Mouse (Mus musculus) cerebellum, postnatal 14 days (tissue): ENCODE results near the gene Szt2.

ENCODE experiments used
- DNase-seq, 2 experiments: peaks; one replicate each; pipeline ENCODE4 v3.0.0; 2021; ENCODE audit warnings: mixed read lengths in 2 of 2

Gene Szt2

DNA sequence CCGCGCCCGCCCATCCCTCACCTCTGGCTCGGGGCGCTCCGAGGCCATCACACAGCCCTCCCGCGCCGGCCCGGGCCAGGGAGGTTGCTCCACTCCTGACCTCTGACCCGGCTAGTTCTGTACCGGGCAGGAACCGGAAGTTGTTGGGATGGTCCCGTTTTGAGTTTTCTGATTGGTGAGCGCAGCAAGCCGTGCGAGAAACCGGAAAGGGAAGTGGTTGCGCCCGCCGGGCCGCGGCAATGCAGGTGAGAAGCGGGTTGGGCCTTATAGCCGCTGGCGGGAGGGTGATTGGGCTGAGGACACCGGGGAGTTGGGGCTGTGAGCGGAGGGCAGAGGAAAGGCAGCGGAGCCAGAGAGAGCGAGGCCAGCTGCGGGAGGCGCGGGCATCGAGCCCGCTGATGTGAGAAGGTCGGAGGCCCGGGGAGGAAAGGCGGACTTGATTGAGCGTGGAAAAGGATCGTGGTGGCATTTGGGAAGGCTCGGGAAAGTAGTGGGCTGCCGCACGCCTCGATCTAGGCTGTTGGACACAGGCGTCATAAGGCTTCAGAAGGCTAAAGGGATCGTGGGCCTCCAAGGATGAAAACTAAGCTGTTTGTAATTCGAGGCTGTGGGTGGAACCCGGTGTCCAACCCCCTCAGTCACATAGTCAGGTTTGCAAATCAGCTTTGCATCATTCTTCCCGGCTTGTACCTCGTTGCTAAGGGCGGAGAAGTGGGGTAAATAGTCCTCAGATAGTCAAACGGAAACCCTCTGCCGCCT, at the start of gene Szt2, which contains the start of gene Med8:
Szt2 (minus strand) TSS at position 132 of the 759 bp plus-strand sequence.
Med8 (plus strand) TSS at position 196 of the 759 bp plus-strand sequence.
- DNase-seq, result peak; percentile 90

DNA sequence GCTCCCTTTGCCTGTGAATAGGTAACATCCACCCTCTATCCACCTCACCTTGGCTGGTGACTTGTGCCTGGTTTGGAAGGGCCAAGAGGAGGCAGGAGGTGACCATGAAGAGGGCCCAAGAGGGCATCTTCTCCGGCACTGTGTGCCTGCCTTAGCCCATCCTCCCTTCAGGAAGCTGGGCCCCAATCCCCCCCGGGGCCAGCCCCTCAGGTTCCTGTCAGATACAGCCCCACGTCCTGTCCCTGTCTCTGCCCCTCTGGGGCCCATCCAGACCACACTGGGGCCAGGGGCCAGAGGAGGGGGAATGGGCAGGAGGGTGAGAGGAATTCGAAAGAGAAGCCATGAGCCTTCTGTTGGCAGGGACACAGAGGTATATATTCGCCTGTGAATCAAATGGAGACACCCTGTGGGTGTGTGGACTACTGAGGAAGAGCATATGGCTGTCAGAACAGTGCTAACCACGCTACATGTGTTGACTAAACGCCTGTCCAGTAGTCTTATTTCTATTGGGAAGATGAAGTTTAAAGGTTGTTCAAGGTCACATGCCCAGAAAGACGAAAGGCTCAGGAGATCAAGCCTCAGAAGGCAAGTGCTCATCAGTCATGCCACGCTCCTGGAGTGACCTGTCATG, 48.4 kb upstream of the Szt2 start, which contains the start of gene Mpl:
Mpl (minus strand) TSS at position 169 of the 631 bp plus-strand sequence.
- no peak for DNase-seq

DNA sequence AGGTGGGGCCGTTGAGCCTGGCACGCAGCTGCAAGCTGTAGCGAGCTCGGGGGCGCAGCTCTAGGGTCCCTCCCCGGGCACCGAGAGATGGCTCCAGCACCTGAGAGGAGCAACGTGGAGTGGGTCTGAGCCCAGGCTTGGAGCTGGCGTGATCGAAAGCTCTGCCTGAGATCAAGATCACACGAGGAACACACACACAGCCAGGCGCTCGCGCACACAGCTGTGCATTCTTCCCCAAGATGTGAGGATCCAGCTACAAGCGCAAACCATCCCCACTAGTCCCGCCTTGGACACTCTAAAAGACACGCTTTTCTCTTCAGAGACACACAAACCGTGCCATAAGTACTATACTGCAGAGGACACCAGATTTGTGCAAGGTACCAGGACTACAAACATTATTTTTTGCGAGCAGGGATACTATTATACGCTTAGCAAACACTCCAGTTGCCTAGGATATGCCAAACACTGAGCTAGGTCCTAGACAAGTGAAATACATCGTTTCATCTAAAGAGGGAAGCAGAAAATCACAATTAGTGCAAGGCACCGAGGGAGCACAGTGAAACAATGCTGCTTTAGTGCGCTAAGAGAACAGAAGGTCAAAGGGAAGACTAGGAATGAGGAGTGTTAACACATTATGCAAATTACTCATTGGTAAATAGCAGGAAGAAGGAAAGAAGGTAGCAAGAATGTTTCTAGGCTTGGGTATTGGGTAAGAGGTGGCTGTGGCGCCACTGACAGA, 37.5 kb upstream of the Szt2 start:
- DNase-seq, result no peak

- DNase-seq, result peak; percentile 42 to 44
Measured at GRCm38 (mm10) chr4:118445781-118446414, 36.8 kb upstream of the Szt2 start.

- DNase-seq, result no peak
Measured at GRCm38 (mm10) chr4:118445088-118445487, 36.0 kb upstream of the Szt2 start.

GRCm38 (mm10) chr4:118437829-118438253, 28.8 kb upstream of the Szt2 start:
- peak; percentile 22 to 28 for DNase-seq

DNA sequence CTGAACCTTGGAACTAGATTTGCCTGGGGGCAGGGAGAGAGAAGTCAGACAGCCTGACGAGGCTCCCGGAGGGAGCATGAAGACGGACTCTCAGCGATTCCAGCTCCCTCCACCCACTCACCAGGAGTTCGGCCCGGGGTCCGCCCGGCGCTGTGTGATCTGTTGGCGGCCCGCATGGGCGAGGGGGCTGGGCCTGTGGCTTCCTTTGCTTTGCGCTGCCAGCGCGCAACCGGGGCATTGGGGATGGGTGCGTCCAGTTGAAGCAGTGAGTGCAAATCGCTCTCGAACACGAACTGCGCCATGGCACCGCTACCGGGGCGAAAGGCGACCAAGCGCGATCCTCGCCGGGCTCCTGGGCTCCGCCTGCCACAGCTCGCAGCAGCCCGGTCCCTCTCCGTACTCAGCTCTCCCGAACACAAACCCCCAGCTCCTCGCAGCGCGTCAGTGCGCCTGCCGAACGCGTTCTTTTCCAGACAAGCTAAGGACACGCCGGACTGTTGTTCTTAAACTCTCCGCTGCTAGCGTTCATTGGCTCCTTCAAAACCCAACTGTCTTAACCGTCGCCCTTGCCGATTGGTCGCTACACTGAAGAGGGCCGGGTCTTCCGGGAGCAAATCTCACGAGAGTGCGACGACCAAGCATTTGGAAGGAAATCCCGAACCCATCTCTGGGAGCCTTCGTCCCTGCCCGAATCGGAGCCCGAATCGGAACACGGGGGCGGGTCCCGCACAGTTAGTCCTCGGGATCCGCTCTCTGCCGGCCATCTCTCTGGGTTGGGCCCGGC, 27.9 kb upstream of the Szt2 start, which contains the start of gene Cdc20:
Cdc20 (minus strand) TSS at position 533 of the 784 bp plus-strand sequence.
- DNase-seq, result peak; percentile 91

GRCm38 (mm10) chr4:118432332-118432731, 23.3 kb upstream of the Szt2 start:
- DNase-seq, result no peak

- DNase-seq, result no peak
Measured at GRCm38 (mm10) chr4:118429215-118429895, 20.3 kb upstream of the Szt2 start.

- no peak for DNase-seq
Measured at GRCm38 (mm10) chr4:118428531-118429214, 19.6 kb upstream of the Szt2 start.

GRCm38 (mm10) chr4:118427768-118428451, 18.8 kb upstream of the Szt2 start, which contains the start of gene Elovl1:
TSS of gene Elovl1 (plus strand) at chr4:118428093.
- peak; percentile 80 to 83 for DNase-seq

- DNase-seq, result no peak
Measured at GRCm38 (mm10) chr4:118427415-118427767, 18.3 kb upstream of the Szt2 start.

DNA sequence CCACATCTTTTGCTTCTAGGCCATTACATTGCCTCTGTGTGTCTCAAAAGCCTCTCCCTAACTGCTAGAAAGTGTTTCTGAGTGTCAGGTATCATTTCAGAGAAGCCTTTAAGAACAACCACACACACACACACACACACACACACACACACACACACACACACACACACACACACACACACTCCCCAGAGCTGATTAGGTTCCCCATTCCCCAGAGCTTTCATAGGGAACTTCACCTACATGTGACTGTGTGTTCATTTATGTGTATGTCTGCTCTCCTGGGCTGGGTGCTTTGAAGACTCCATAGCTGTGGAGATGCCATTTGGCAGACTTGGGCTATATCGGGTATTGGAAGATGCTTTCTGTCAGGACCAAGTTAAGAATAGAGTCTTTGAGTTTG, 16.3 kb upstream of the Szt2 start:
- no peak for DNase-seq

DNA sequence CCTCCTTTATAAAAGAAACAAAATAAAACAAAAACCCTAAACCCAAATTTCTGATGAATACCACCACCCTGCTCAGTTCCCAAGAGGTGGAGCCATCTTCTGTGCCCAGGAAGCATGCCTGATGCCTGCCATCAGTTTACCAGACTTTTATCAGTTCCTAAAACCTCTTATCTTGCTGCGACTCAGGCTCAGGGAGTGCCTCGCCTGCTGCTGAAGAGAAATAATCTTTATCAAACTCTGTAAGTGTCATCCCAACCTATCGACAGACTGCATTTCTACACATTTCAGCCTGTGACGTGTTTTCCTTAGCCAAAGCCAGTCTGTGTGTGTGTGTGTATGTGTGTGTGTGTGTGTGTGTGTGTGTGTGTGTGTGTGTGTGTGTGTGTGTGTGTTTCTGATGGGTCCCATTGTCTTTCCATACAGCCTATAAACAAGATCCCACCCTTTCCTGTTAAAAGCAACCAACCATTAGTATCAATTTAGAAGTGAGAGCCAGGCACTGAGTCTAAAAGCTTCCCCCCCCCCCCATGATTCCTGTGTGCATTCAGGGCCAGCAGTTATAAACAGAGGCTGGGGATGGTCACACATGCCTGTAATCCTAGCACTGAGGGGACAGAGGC, 15.6 kb upstream of the Szt2 start:
- DNase-seq, result no peak

GRCm38 (mm10) chr4:118421384-118421783, 12.3 kb upstream of the Szt2 start:
- DNase-seq, result no peak

- DNase-seq, result no peak
Measured at GRCm38 (mm10) chr4:118417112-118417797, 8.2 kb upstream of the Szt2 start.

DNA sequence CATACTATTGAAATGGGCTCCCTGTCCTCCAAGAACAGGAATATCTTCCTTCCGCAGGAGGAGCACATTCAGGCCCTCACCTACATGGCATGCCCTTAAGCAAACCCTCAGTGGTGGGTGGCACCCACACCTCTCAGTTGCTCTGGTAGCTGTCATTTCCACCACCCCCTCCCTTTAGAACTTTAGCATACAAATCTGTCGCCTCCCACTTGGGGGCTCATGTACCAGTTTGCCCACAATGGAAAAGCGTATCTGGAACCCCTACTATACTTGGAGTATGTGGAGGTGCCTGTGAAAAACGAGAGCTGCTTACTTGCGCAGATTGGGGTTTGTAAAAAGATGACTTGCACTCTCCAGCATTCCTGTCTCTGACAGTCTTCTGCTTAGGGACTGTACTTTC, 7.3 kb upstream of the Szt2 start:
- DNase-seq, result no peak

GRCm38 (mm10) chr4:118415779-118416178, 6.7 kb upstream of the Szt2 start:
- DNase-seq, result no peak

- peak; percentile 49 to 50 for DNase-seq
Measured at GRCm38 (mm10) chr4:118413553-118413952, 4.5 kb upstream of the Szt2 start.
